9 mouse cellular contexts compared by ENCODE assay signal in genomic region chr5:31242191-31242590, GRCm38 (mm10). TPM values are rescaled to one million over a fixed set of nuclear protein-coding genes. Genes with fewer than 3 reads are reported as not detected.
DNase-seq lines count a peak whose midpoint lies in the region; ATAC-seq and TF ChIP-seq lines count a peak whose summit lies in the region.
"Had no signal": no experiment of that assay in that cellular context is flagged by ENCODE, and none has a peak within 500 bp of the region (broad histone marks: within the 10 kb centered on the region; RNA-seq: fewer than 3 reads in every experiment).

No protein-coding gene starts in this region.

- peaks cover 37% of the 10 kb centered on the region for H3K36me3 ChIP-seq in erythroblast, embryonic 14.5 days (ENCODE audit: control insufficient read depth)
- H3K36me3 ChIP-seq in spleen, adult 2 months (ENCODE audit: control insufficient read depth, insufficient read depth, low read length), result peaks cover 24% of the 10 kb centered on the region
- H3K36me3 ChIP-seq in liver, embryonic 12.5 days, result peaks cover 36% of the 10 kb centered on the region

- peak overlapping the region; percentile 97 for H3K9ac ChIP-seq in liver, embryonic 12.5 days

- DNase-seq in spleen, adult 2 months (ENCODE audit: low read depth in 1 of 2, low spot score in 2 of 2), result no peak
- no peak for DNase-seq in spleen, adult 12 weeks (ENCODE audit: low spot score)
- no peak for DNase-seq in adrenal gland, adult 8-10 months
- DNase-seq in retina, embryonic 14.5 days (ENCODE audit: low spot score), result no peak
- DNase-seq in kidney, postnatal 10 days, result no peak

- H3K4me3 ChIP-seq in erythroblast, embryonic 14.5 days (replicated peaks), result peak overlapping the region; percentile 94
- H3K4me3 ChIP-seq in spleen, adult 2 months (ENCODE audit: extremely low read depth, insufficient read depth, insufficient read length), result peak overlapping the region; percentile 88; the same call in 1 of the 2 replicates
- H3K4me3 ChIP-seq in liver, embryonic 12.5 days, result peak overlapping the region; percentile 100

- no peak for TF ChIP-seq CTCF in spleen, adult 2 months (IDR thresholded peaks at IDR 0.05; ENCODE audit: extremely low read depth, insufficient read depth, insufficient read length, insufficient replicate concordance)

- no peaks in the 10 kb centered on the region for H3K9me3 ChIP-seq in erythroblast, embryonic 14.5 days (ENCODE audit: control insufficient read depth, low read length)
- no peaks in the 10 kb centered on the region for H3K9me3 ChIP-seq in liver, embryonic 12.5 days (replicated peaks)

- no peak overlapping the region for H3K27ac ChIP-seq in spleen, adult 2 months (ENCODE audit: insufficient read depth, low read length)
- peak overlapping the region; percentile 96; the same call in 1 of the 2 replicates for H3K27ac ChIP-seq in liver, embryonic 12.5 days

- WGBS in spleen, adult 2 months, result 24% methylated on average over 10 of the region's 10 CpGs
- 25% methylated on average over 10 of the region's 10 CpGs for WGBS in liver, embryonic 12.5 days (ENCODE audit: insufficient replicate concordance)

- H3K4me1 ChIP-seq in erythroblast, embryonic 14.5 days (ENCODE audit: control insufficient read depth), result peaks cover 29% of the 10 kb centered on the region
- 0 out of 2 replicates have a peak, but pooled peaks cover 2% of the 10 kb centered on the region for H3K4me1 ChIP-seq in spleen, adult 2 months (ENCODE audit: control insufficient read depth, insufficient read depth, insufficient read length)
- peaks cover 15% of the 10 kb centered on the region for H3K4me1 ChIP-seq in liver, embryonic 12.5 days

- peaks cover under 1% of the 10 kb centered on the region; the same call in 1 of the 2 replicates for H3K27me3 ChIP-seq in erythroblast, embryonic 14.5 days (ENCODE audit: control insufficient read depth)
- H3K27me3 ChIP-seq in spleen, adult 2 months (ENCODE audit: control insufficient read depth, insufficient read depth, low read length), result no peaks in the 10 kb centered on the region
- no peaks in the 10 kb centered on the region for H3K27me3 ChIP-seq in liver, embryonic 12.5 days (replicated peaks)

- ATAC-seq in erythroblast, adult 5-6 weeks (replicated peaks; ENCODE audit: low FRiP score, poor library complexity, severe bottlenecking), result no peak
- no peak for ATAC-seq in liver, embryonic 12.5 days

- TF ChIP-seq POLR2A in spleen, adult 2 months (IDR thresholded peaks at IDR 0.05; ENCODE audit: low read depth, low read length), result no peak

- H3K4me2 ChIP-seq in liver, embryonic 12.5 days, result peak overlapping the region; percentile 84

RNA-seq across cellular contexts. Expression of gene Gm9970, which starts 1.2 kb away (rescaled TPM):
- not detected in 2 replicates for polyA plus RNA-seq in erythroblast, embryonic 14.5 days (2012)
- total RNA-seq in erythroblast, adult 5-6 weeks (2015; ENCODE audit: low replicate concordance), result not detected in 2 replicates
- not detected in 2 replicates for total RNA-seq in erythroblast, adult 5-6 weeks (2017; ENCODE audit: low replicate concordance)
- 0.27 and 0.29 TPM in 2 replicates for polyA plus RNA-seq in spleen, adult 2 months (2012; rRNA removed)
- not detected in 2 replicates for polyA plus RNA-seq in liver, embryonic 12.5 days (2016; fragmentation: Nextera tagmentation; extraction: Ambion mirVana)
- under 1 TPM in 3 of 4 experiments, not detected in 1; 0.56 to 0.81 (median 0.59) TPM for total RNA-seq in adrenal gland, adult 8-10 months (2022)
- total RNA-seq: hematopoietic stem cell, adult 5-6 weeks had no signal

RNA-seq across cellular contexts. Expression of gene Nrbp1, which starts 1.5 kb away (rescaled TPM):
- 2.3 and 2.6 TPM in 2 replicates for polyA plus RNA-seq in erythroblast, embryonic 14.5 days (2012)
- 20.1 and 31.5 TPM in 2 replicates for total RNA-seq in erythroblast, adult 5-6 weeks (2015; ENCODE audit: low replicate concordance)
- 23.0 and 28.1 TPM in 2 replicates for total RNA-seq in erythroblast, adult 5-6 weeks (2017; ENCODE audit: low replicate concordance)
- polyA plus RNA-seq in spleen, adult 2 months (2012; rRNA removed), result 148 and 199 TPM in 2 replicates
- polyA plus RNA-seq in liver, embryonic 12.5 days (2016; fragmentation: Nextera tagmentation; extraction: Ambion mirVana), result 60.1 and 64.8 TPM in 2 replicates
- 100 to 1,000 TPM in 2 of 4 experiments, 10 to 100 TPM in 2; 85.7 to 104 (median 96.6) TPM for total RNA-seq in adrenal gland, adult 8-10 months (2022)

RNA-seq across cellular contexts. Expression of gene Krtcap3, which starts 9.3 kb away (rescaled TPM):
- 0.06 and 0.14 TPM in 2 replicates for polyA plus RNA-seq in erythroblast, embryonic 14.5 days (2012)
- total RNA-seq in erythroblast, adult 5-6 weeks (2015; ENCODE audit: low replicate concordance), result 1.5 TPM in 1 of 2 replicates, not detected in the other
- total RNA-seq in erythroblast, adult 5-6 weeks (2017; ENCODE audit: low replicate concordance), result 4.0 and 4.6 TPM in 2 replicates
- polyA plus RNA-seq in spleen, adult 2 months (2012; rRNA removed), result 25.0 and 37.0 TPM in 2 replicates
- 4.6 and 6.1 TPM in 2 replicates for polyA plus RNA-seq in liver, embryonic 12.5 days (2016; fragmentation: Nextera tagmentation; extraction: Ambion mirVana)
- total RNA-seq in adrenal gland, adult 8-10 months (2022), result 1 to 10 TPM; 3.8 to 9.2 (median 4.6) TPM

RNA-seq across cellular contexts. Expression of gene Ppm1g, which starts 21.7 kb away (rescaled TPM):
- 31.4 and 40.0 TPM in 2 replicates for polyA plus RNA-seq in erythroblast, embryonic 14.5 days (2012)
- total RNA-seq in erythroblast, adult 5-6 weeks (2015; ENCODE audit: low replicate concordance), result 35.4 and 46.4 TPM in 2 replicates
- 67.5 and 132 TPM in 2 replicates for total RNA-seq in erythroblast, adult 5-6 weeks (2017; ENCODE audit: low replicate concordance)
- polyA plus RNA-seq in spleen, adult 2 months (2012; rRNA removed), result 65.7 and 110 TPM in 2 replicates
- polyA plus RNA-seq in liver, embryonic 12.5 days (2016; fragmentation: Nextera tagmentation; extraction: Ambion mirVana), result 195 and 204 TPM in 2 replicates
- 100 to 1,000 TPM in 3 of 4 experiments, 10 to 100 TPM in 1; 93.5 to 125 (median 105) TPM for total RNA-seq in adrenal gland, adult 8-10 months (2022)

RNA-seq across cellular contexts. Expression of gene Zfp513, which starts 40.1 kb away (rescaled TPM):
- 2.5 TPM in 2 replicates for polyA plus RNA-seq in erythroblast, embryonic 14.5 days (2012)
- 2.3 and 4.8 TPM in 2 replicates for total RNA-seq in erythroblast, adult 5-6 weeks (2015; ENCODE audit: low replicate concordance)
- 5.5 and 5.9 TPM in 2 replicates for total RNA-seq in erythroblast, adult 5-6 weeks (2017; ENCODE audit: low replicate concordance)
- 49.3 and 79.8 TPM in 2 replicates for polyA plus RNA-seq in spleen, adult 2 months (2012; rRNA removed)
- 4.5 and 7.2 TPM in 2 replicates for polyA plus RNA-seq in liver, embryonic 12.5 days (2016; fragmentation: Nextera tagmentation; extraction: Ambion mirVana)
- total RNA-seq in adrenal gland, adult 8-10 months (2022), result 10 to 100 TPM; 23.8 to 41.1 (median 37.2) TPM

Comparison
In these comparisons a context has a peak if more than half of its experiments do, and no peak if none do; other contexts are left out.
1. RNA of gene Nrbp1, which starts 1.5 kb away (polyA plus RNA-seq): 148 to 199 TPM in spleen, adult 2 months and 60.1 to 64.8 TPM in liver, embryonic 12.5 days; 2.3 to 2.6 TPM in erythroblast, embryonic 14.5 days; every median in the first group is over 10 times any median in the second.
2. Peak in every context shown above with its lines, with median percentiles within 50 percentile points of each other: H3K4me3 ChIP-seq.